Mouse (Mus musculus) embryonic facial prominence, embryonic 11.5 days (tissue): ENCODE data around the gene Ggt1. TPM values are rescaled to one million over a fixed set of nuclear protein-coding genes. Genes with fewer than 3 reads are reported as not detected.
A peak's percentile ranks its signal among the peaks of the same experiment; 100 is the strongest.

Experiments
- ATAC-seq: fragments of 200-750 bp; cut with Nextera tagmentation; replicated peaks from 2 replicates; pipeline ENCODE4 v1.8.0; 2017; ENCODE audit warnings: low read depth; ENCODE audit not compliant: insufficient number of reproducible peaks, low FRiP score, low TSS enrichment
- DNase-seq: peaks from one replicate; pipeline ENCODE4 v3.0.0-alpha.2; 2015; ENCODE audit warnings: low spot score
- H3K27ac ChIP-seq: fragments of 300-500 bp; sonication (generic); replicated peaks from 2 replicates; pipeline ENCODE4 v1.5.1; 2014; ENCODE audit warnings: mild to moderate bottlenecking, low read depth, low read length, control low read depth
- H3K27me3 ChIP-seq: fragments of 300-500 bp; sonication (generic); 2 replicates; pipeline ENCODE4 v1.6.1; 2014; ENCODE audit warnings: mild to moderate bottlenecking, low read length, moderate library complexity, mixed read lengths; ENCODE audit not compliant: control insufficient read depth, insufficient read depth
- H3K36me3 ChIP-seq: fragments of 300-500 bp; sonication (generic); replicated peaks from 2 replicates; pipeline ENCODE4 v1.6.1; 2014; ENCODE audit warnings: low read depth, mild to moderate bottlenecking, low read length, moderate library complexity, mixed read lengths; ENCODE audit not compliant: control insufficient read depth, insufficient read depth
- H3K4me1 ChIP-seq: fragments of 300-500 bp; sonication (generic); 2 replicates; pipeline ENCODE4 v1.6.1; 2014; ENCODE audit warnings: low read length, mixed read lengths; ENCODE audit not compliant: control insufficient read depth, insufficient read depth
- H3K4me2 ChIP-seq: fragments of 300-500 bp; sonication (generic); 2 replicates; pipeline ENCODE4 v1.6.1; 2014; ENCODE audit warnings: low read depth, mild to moderate bottlenecking, control low read depth, low read length, moderate library complexity
- H3K4me3 ChIP-seq: fragments of 300-500 bp; sonication (generic); 2 replicates; pipeline ENCODE4 v1.5.1; 2014; ENCODE audit warnings: low read depth, low read length, control low read depth
- H3K9ac ChIP-seq: fragments of 300-500 bp; sonication (generic); replicated peaks from 2 replicates; pipeline ENCODE4 v1.6.1; 2014; ENCODE audit warnings: mild to moderate bottlenecking, control low read depth, low read length
- H3K9me3 ChIP-seq: fragments of 300-500 bp; sonication (generic); replicated peaks from 2 replicates; pipeline ENCODE4 v1.6.1; 2016; ENCODE audit warnings: mild to moderate bottlenecking, low read length, inconsistent platforms, mixed read lengths; ENCODE audit not compliant: control insufficient read depth
- WGBS: fragments of 180-500 bp; shearing (Covaris S2); extraction: QIAGEN DNeasy Blood & Tissue Kit; methylation state at CpG from one replicate; pipeline ENCODE4 v1.1.7; 2014; 5-methylcytosine and 5-hydroxymethylcytosine counted together
- polyA plus RNA-seq: library from polyadenylated mRNA; unstranded; fragments of >200 nt; fragmentation: Nextera tagmentation; extraction: Ambion mirVana; gene quantifications from 2 replicates; pipeline ENCODE4 v1.2.1, GENCODE M21; 2014

Ggt1 gene
- polyA plus RNA-seq, 1 experiment from 2014 or later, result 0.55 TPM

DNA sequence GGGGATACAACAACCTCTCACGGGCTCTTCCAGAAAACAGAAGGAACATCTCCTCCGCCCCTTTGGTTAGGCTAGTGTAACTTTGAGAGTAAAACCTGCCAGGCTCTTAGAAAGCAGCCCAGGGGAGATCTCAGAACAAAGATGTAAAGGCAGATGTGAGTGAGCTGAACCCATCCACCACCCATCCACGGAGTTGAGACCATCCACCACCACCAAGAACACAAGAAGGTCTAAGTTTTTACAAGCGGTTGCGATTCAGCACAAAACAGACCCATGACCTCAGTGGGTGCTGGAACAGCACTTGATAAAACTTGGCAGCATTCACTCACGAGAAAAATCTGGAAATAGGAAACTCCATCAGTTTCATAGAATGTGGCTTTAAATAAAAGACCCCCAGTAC lies 64.5 kb downstream of the Ggt1 start:
- WGBS, result 64% methylated on average over 6 of the region's 6 CpGs

DNA sequence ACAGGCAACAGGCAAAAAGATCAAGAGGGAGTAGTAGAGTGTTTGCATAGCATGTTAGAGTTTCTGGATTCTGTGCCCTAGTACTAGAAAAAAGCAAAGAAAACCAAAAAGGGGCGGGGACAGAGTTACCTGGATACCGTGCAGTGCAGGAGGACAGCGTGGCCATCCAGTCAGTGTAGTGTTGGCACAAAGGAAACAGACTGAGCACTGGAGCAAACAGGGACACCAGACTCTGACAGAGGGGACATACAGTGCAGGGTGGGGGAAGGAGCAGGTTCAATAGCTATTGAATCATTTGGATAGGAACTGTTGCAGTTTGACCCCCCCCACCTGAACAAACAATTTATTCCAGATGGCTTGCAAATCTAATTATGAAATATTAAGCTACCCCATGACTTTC lies 65.6 kb downstream of the Ggt1 start:
- no peak overlapping the region for H3K27ac ChIP-seq
- H3K4me2 ChIP-seq, result no peak overlapping the region
- no peak overlapping the region for H3K9ac ChIP-seq
- ATAC-seq (no peak), DNase-seq (no peak)
- no peaks in the 10 kb centered on the region for H3K36me3 ChIP-seq
- no peak overlapping the region for H3K4me3 ChIP-seq
- H3K4me1 ChIP-seq, result no peaks in the 10 kb centered on the region
- H3K9me3 ChIP-seq, result no peaks in the 10 kb centered on the region
- 63% methylated on average over 3 of the region's 3 CpGs for WGBS
- no peaks in the 10 kb centered on the region for H3K27me3 ChIP-seq

More for the DNA sequence above, 64.5 kb downstream of the Ggt1 start:
- Histone ChIP-seq H3K36me3 (no peaks in the 10 kb centered on the region), H3K9ac (no peak overlapping the region), H3K9me3 (no peaks in the 10 kb centered on the region), H3K4me3 (no peak overlapping the region), H3K27me3 (no peaks in the 10 kb centered on the region), H3K27ac (no peak overlapping the region), H3K4me2 (no peak overlapping the region), H3K4me1 (no peaks in the 10 kb centered on the region)
- DNase-seq, result no peak
- ATAC-seq, result no peak

DNA sequence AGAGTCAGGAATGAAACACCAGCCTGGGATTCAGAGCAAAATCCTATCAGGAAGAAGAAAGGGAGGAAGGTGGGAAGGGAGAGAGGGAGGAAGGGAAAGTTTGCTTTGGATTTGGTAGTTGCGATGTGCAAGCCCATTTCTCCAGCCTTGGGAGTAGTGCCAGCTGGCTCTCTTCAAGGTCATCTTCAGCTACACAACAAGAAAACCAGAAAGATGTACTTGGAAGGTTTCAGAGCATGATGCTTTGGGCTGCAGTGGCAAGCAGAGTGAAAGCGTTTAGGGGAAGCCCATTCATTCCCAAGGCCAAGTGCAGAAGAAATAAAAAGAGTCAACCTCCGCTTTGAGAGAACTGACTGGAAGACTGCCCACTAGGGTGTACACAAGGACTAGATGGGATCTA lies 66.1 kb downstream of the Ggt1 start:
- H3K4me1 ChIP-seq, result no peaks in the 10 kb centered on the region
- H3K9me3 ChIP-seq, result no peaks in the 10 kb centered on the region
- DNase-seq, result no peak
- no peak overlapping the region for H3K27ac ChIP-seq
- no peak overlapping the region for H3K9ac ChIP-seq
- 86% methylated on average over 3 of the region's 3 CpGs for WGBS
- ATAC-seq, result no peak
- H3K4me3 ChIP-seq, result no peak overlapping the region
- H3K27me3 ChIP-seq, result no peaks in the 10 kb centered on the region
- H3K4me2 ChIP-seq, result no peak overlapping the region
- no peaks in the 10 kb centered on the region for H3K36me3 ChIP-seq

DNA sequence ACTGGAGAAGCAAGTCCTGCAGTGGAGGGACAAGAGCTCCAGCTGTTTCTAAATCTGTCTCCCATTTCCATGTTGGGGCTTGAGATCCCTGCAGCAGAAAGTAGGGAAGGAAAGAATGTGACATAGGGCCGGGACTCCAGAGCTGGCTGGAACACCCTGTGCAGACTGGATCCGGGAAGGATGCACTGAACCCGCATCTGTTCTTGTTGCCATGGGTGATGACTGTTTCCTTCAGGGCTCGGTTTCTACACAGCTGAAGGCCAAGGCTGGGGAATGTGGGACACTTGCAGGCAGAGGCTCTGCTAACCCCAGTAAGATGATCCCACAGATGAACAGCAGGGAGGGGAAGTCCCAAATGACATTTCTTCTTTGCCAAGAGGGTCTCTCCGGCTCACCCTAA lies 71.2 kb downstream of the Ggt1 start:
- Histone ChIP-seq H3K4me3 (no peak overlapping the region), H3K27me3 (no peaks in the 10 kb centered on the region), H3K27ac (no peak overlapping the region), H3K9ac (no peak overlapping the region), H3K4me1 (no peaks in the 10 kb centered on the region), H3K4me2 (no peak overlapping the region), H3K9me3 (no peaks in the 10 kb centered on the region), H3K36me3 (no peaks in the 10 kb centered on the region)
- ATAC-seq (0 out of 2 replicates have a peak, but pooled peaks have one; percentile 24), DNase-seq (peak; percentile 47)
- WGBS, result 43% methylated on average over 5 of the region's 5 CpGs

DNA sequence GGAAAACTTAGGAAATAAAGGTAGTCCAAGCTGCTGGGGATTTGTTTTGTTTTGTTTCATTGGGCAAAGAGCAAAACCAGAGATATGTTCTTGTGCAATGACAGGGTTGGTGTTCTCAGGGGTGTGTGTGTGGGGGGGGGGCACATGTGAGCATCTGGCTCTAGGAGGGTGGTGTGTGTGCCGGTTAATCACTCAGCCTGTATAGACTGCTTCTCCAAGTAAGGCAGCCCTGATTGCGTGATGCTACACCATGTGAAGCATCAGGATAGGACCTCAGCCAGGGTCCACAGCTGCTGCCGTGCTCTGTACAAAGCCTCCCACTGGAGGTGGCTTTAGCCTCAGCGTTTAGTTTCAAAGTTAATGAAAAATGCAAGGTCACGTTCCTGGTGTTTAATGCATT lies 71.6 kb downstream of the Ggt1 start:
- Histone ChIP-seq H3K27me3 (no peaks in the 10 kb centered on the region), H3K4me2 (no peak overlapping the region), H3K4me3 (no peak overlapping the region), H3K9ac (no peak overlapping the region), H3K27ac (no peak overlapping the region), H3K36me3 (no peaks in the 10 kb centered on the region), H3K4me1 (no peaks in the 10 kb centered on the region), H3K9me3 (no peaks in the 10 kb centered on the region)
- WGBS, result 77% methylated on average over 5 of the region's 5 CpGs
- ATAC-seq, result 0 out of 2 replicates have a peak, but pooled peaks have one; percentile 60
- DNase-seq, result no peak

DNA sequence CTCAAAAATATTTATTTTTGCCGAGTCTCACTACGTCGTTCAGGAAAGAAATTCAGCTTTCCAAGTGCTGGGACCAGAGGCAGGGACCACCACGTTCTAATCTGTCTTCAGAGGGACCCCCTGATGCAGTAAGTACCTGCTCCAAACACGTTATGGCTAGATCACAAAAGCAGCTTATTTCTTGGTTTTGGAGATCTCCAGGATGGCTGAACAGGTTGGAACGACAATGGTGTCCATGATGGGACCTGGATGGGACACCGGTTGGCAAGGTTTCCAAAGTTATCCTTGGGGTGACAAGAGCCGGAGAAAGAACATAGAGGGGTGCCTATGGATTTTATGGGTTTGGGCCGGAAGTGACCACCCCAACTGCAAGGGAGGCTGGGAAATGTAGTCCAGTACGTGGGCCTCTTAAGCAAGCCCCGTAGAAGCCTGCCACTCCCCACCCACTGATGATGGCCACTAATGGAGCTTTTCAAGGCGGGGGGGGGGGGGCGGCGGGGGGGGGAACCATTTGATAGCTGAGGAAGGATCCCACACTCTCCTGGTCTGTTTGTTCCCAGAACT lies 72.3 kb downstream of the Ggt1 start:
- DNase-seq (no peak), ATAC-seq (no peak)
- Histone ChIP-seq H3K27ac (no peak overlapping the region), H3K4me3 (no peak overlapping the region), H3K9ac (no peak overlapping the region), H3K9me3 (no peaks in the 10 kb centered on the region), H3K27me3 (no peaks in the 10 kb centered on the region), H3K36me3 (no peaks in the 10 kb centered on the region), H3K4me2 (no peak overlapping the region), H3K4me1 (no peaks in the 10 kb centered on the region)
- 73% methylated on average over 13 of the region's 14 CpGs for WGBS

DNA sequence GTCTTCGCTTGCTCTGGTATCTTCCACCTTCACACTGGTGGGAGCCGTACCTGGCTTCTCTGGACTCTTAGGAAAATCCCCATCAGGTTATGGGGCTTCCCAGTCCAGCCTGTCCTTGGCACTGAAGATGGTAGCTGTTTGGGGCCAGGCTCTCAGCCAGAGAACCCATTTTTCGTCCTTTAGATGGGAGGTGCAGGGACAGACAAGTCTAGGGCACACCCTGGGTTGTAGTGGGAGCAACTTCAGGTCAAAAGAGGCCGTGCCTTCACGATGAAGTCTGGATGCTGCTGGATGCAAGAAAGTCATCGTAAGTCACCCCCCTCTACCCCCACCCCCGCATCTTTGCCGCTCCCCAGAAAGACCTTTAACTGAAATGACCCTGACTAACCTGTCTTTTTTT lies 73.2 kb downstream of the Ggt1 start:
- no peak overlapping the region for H3K4me2 ChIP-seq

DNA sequence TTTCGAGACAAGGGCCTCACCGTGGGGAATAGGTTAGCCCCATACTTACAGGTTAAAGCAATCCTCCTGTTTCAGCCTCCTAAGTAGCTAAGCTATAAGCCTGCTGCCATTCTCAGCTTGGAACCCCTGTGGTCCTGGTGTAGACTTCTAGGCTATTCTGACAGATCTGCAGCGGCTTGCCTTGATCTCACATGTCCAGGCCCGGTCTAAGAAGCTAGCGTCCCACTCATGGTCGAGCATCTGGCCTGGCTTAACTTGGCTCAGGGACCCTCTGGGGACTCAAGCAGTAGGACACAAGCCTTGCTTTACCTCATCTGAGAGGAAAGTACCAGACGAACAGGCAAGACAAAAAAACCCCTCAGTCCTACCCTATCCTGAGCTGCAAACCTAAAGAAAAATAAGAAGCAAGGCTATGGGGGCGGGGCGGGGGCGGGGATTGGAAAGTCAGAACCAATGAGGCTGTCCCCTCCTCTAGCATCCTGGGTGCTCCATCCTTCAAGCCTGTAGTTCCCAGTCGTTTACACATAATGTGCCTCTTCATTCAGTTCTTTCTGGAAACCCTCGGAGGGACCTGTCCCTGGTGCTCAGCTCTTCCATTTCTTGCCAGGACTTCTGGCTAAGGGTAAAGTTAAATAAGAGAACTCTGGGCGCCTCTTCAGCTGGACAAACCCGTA lies 73.8 kb downstream of the Ggt1 start:
- no peak overlapping the region for H3K4me3 ChIP-seq
- DNase-seq, result no peak
- no peak for ATAC-seq
- H3K9me3 ChIP-seq, result no peaks in the 10 kb centered on the region
- H3K27ac ChIP-seq, result no peak overlapping the region
- H3K4me2 ChIP-seq, result no peak overlapping the region
- H3K4me1 ChIP-seq, result no peaks in the 10 kb centered on the region
- no peaks in the 10 kb centered on the region for H3K36me3 ChIP-seq
- H3K27me3 ChIP-seq, result no peaks in the 10 kb centered on the region
- H3K9ac ChIP-seq, result no peak overlapping the region
- WGBS, result 71% methylated on average over 14 of the region's 14 CpGs

More for the DNA sequence above, 73.2 kb downstream of the Ggt1 start:
- no peaks in the 10 kb centered on the region for H3K36me3 ChIP-seq
- no peak overlapping the region for H3K27ac ChIP-seq
- no peaks in the 10 kb centered on the region for H3K4me1 ChIP-seq
- no peaks in the 10 kb centered on the region for H3K9me3 ChIP-seq
- WGBS, result 91% methylated on average over 8 of the region's 8 CpGs
- H3K27me3 ChIP-seq, result no peaks in the 10 kb centered on the region
- H3K9ac ChIP-seq, result no peak overlapping the region
- no peak for ATAC-seq
- DNase-seq, result no peak
- no peak overlapping the region for H3K4me3 ChIP-seq
